Mouse (Mus musculus) hematopoietic stem cell, adult 5-6 weeks (primary cell): ENCODE results near the gene Phf12. TPM values are rescaled to one million over a fixed set of nuclear protein-coding genes. Genes with fewer than 3 reads are reported as not detected.
"Not testable (repeated sequence)": the region's sequence is repeated elsewhere in the genome, so short reads cannot be mapped to it uniquely, and the experiment has no call there.

ENCODE experiments used
- ATAC-seq, 2 experiments: fragments of 125-278 bp in 1 of 2; replicated peaks in 1 of 2; 2 replicates each; pipeline ENCODE4 v1.8.0; 2016 to 2017; ENCODE audit warnings: inconsistent platforms in 2 of 2, mild to moderate bottlenecking in 2 of 2, moderate number of reproducible peaks in 2 of 2, low read depth in 1 of 2, moderate TSS enrichment in 1 of 2; ENCODE audit not compliant: low FRiP score in 2 of 2, poor library complexity in 2 of 2, severe bottlenecking in 2 of 2, insufficient read depth in 1 of 2, low TSS enrichment in 1 of 2
- total RNA-seq: library from RNA; stranded (forward); fragments of 172-1452, 232-1000 nt; gene quantifications from 2 replicates; pipeline ENCODE4 v1.2.3, GENCODE M21; 2017

Phf12 gene
- total RNA-seq, 1 experiment from 2014 or later, result 24.6 TPM

- ATAC-seq, result no peak
These were observed 3.0 kb downstream of the Phf12 start for GRCm38 (mm10) chr11:77985541-77986065.

- ATAC-seq, result no peak
These were observed 6.6 kb downstream of the Phf12 start for GRCm38 (mm10) chr11:77989071-77989690.

- ATAC-seq, result no peak
These were observed 13.0 kb downstream of the Phf12 start for GRCm38 (mm10) chr11:77995556-77995955.

- ATAC-seq, result no peak
These were observed 23.9 kb downstream of the Phf12 start for GRCm38 (mm10) chr11:78006446-78006845.

GRCm38 (mm10) chr11:78019676-78020075 is 37.1 kb downstream of the Phf12 start:
- ATAC-seq, result peak; percentile 76 to 81

GRCm38 (mm10) chr11:78023607-78024006 is 41.1 kb downstream of the Phf12 start:
- peak in 1 of 2 experiments; percentile 52; a peak in 1 of 4 replicates for ATAC-seq

- ATAC-seq, result no peak
These were observed 46.7 kb downstream of the Phf12 start for GRCm38 (mm10) chr11:78029240-78029639.

GRCm38 (mm10) chr11:78030600-78030999 is 48.0 kb downstream of the Phf12 start:
- ATAC-seq, result no peak

- no peak for ATAC-seq
These were observed 48.8 kb downstream of the Phf12 start for GRCm38 (mm10) chr11:78031389-78031788.

GRCm38 (mm10) chr11:78031947-78032808 is 49.6 kb downstream of the Phf12 start, which contains the start of gene Dhrs13:
Dhrs13 (plus strand) TSS chr11:78032280.
- peak; percentile 88 for ATAC-seq

- ATAC-seq, result no peak
These were observed 50.2 kb downstream of the Phf12 start for GRCm38 (mm10) chr11:78032809-78033195.

GRCm38 (mm10) chr11:78033931-78034617 is 51.5 kb downstream of the Phf12 start:
- no peak for ATAC-seq

- ATAC-seq, result no peak
These were observed 54.2 kb downstream of the Phf12 start for GRCm38 (mm10) chr11:78036791-78037190.

GRCm38 (mm10) chr11:78037831-78038752 is 55.5 kb downstream of the Phf12 start, which contains the start of gene Flot2:
Flot2 (plus strand) TSS chr11:78037931.
- peak; percentile 54 to 73 for ATAC-seq

GRCm38 (mm10) chr11:78040878-78041277 is 58.3 kb downstream of the Phf12 start:
- no peak for ATAC-seq

- ATAC-seq, result not testable (repeated sequence)
These were observed 59.8 kb downstream of the Phf12 start for GRCm38 (mm10) chr11:78042290-78042870.
